Mouse (Mus musculus): ENCODE results near the gene Ssc4d. TPM values are rescaled to one million over a fixed set of nuclear protein-coding genes. Genes with fewer than 3 reads are reported as not detected.

Ssc4d gene
- polyA plus RNA-seq, 1 experiment from 2014 or later, result 0.44 TPM

GRCm38 (mm10) chr5:135935641-135936190, 38.6 kb downstream of the Ssc4d start:
- no peak for ATAC-seq (replicated peaks; ENCODE audit: insufficient number of reproducible peaks, insufficient read depth, low FRiP score, low read depth)
- 72% methylated on average over 6 of the region's 6 CpGs for WGBS
- no peak overlapping the region for H3K9ac ChIP-seq
- no peaks in the 10 kb centered on the region for H3K9me3 ChIP-seq (replicated peaks)
- no peak overlapping the region for H3K4me2 ChIP-seq
- peaks cover 16% of the 10 kb centered on the region; the same call in 1 of the 2 replicates for H3K36me3 ChIP-seq
- H3K4me1 ChIP-seq (replicated peaks), result peaks cover 27% of the 10 kb centered on the region
- no peak overlapping the region for H3K27ac ChIP-seq
- no peaks in the 10 kb centered on the region for H3K27me3 ChIP-seq
- H3K4me3 ChIP-seq, result no peak overlapping the region

DNA sequence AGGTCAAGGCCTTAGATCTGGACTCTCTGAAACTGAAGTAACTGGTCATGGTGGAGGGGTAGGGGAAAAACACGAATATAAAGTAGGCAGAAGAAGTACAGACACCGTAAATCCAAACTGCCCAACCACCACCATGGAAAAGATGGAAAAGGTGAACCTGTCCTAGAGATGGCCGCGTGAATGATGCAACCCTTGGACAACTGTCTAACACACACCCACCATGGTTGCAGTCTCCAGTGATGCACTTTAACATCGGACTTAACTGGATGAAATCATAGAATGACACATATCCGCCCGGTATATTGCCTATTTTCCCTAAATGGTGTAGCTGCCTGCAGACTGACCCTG, 39.2 kb downstream of the Ssc4d start:
- H3K9me3 ChIP-seq (replicated peaks), result no peaks in the 10 kb centered on the region
- ATAC-seq (replicated peaks; ENCODE audit: insufficient number of reproducible peaks, insufficient read depth, low FRiP score, low read depth), result no peak
- peak overlapping the region; percentile 91 for H3K9ac ChIP-seq
- 54% methylated on average over 7 of the region's 7 CpGs for WGBS
- H3K4me3 ChIP-seq, result peak overlapping the region; percentile 100
- H3K36me3 ChIP-seq, result peaks cover 21% of the 10 kb centered on the region
- H3K27me3 ChIP-seq, result no peaks in the 10 kb centered on the region
- peak overlapping the region; percentile 99 for H3K27ac ChIP-seq
- H3K4me1 ChIP-seq (replicated peaks), result peaks cover 29% of the 10 kb centered on the region
- H3K4me2 ChIP-seq, result peak overlapping the region; percentile 74

DNA sequence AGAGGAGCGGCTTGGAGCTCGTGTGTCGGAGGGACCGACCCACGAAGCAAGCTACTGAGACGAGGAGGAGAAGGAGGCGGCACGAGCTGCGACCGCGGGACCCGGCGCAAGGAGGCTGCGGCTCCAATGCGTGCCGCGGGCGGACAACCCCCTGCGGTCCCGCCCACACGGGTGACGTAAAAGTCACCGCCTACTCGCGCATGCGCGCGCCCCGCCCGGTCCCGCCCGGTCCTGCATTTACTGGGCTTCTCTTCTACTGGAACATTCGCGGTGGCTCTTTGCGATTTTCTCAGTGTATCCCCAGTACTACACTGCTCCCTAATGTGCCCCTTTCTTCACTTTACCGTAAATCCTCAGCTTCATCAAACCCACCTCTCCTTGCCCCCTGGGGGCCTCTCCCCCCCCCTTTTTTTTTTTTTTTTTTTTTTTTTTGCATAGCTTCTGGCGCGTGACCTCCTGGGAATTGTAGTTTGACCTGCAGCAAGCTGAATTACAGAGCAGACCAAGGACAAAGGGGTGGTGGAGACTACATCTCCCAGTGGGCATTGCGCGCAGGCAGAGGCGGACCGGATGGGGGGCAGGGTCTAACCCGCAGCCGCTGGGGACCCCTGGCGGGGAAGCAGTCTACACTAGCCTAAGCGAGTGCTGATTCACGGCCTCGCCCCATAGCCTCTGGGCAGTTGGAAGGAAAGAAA, 39.7 kb downstream of the Ssc4d start, which contains the start of gene Ywhag:
TSS of gene Ywhag (minus strand) at position 136 of the 695 bp plus-strand sequence.
- ATAC-seq (replicated peaks; ENCODE audit: insufficient number of reproducible peaks, insufficient read depth, low FRiP score, low read depth), result peak; percentile 96
- H3K4me2 ChIP-seq, result peak within 1 kb of the TSS; percentile 74
- peaks cover 29% of the 10 kb centered on the region for H3K4me1 ChIP-seq (replicated peaks)
- peak within 1 kb of the TSS; percentile 100 for H3K4me3 ChIP-seq
- peak within 1 kb of the TSS; percentile 99 for H3K27ac ChIP-seq
- H3K9me3 ChIP-seq (replicated peaks), result no peaks in the 10 kb centered on the region
- under 1% methylated on average over 48 of the region's 48 CpGs for WGBS
- peak within 1 kb of the TSS; percentile 91 for H3K9ac ChIP-seq
- no peaks in the 10 kb centered on the region for H3K27me3 ChIP-seq
- H3K36me3 ChIP-seq, result peaks cover 27% of the 10 kb centered on the region

- Histone ChIP-seq H3K27me3 (no peaks in the 10 kb centered on the region), H3K36me3 (peaks cover 33% of the 10 kb centered on the region), H3K4me3 (peak overlapping the region; percentile 100), H3K9me3 (replicated peaks) (no peaks in the 10 kb centered on the region), H3K4me1 (replicated peaks) (peaks cover 33% of the 10 kb centered on the region), H3K4me2 (peak overlapping the region; percentile 74), H3K9ac (peak overlapping the region; percentile 91), H3K27ac (peak overlapping the region; percentile 99)
- ATAC-seq (replicated peaks; ENCODE audit: insufficient number of reproducible peaks, insufficient read depth, low FRiP score, low read depth), result peak; percentile 47
- under 1% methylated on average over 35 of the region's 35 CpGs for WGBS
These were observed 40.4 kb downstream of the Ssc4d start for GRCm38 (mm10) chr5:135933900-135934441.

DNA sequence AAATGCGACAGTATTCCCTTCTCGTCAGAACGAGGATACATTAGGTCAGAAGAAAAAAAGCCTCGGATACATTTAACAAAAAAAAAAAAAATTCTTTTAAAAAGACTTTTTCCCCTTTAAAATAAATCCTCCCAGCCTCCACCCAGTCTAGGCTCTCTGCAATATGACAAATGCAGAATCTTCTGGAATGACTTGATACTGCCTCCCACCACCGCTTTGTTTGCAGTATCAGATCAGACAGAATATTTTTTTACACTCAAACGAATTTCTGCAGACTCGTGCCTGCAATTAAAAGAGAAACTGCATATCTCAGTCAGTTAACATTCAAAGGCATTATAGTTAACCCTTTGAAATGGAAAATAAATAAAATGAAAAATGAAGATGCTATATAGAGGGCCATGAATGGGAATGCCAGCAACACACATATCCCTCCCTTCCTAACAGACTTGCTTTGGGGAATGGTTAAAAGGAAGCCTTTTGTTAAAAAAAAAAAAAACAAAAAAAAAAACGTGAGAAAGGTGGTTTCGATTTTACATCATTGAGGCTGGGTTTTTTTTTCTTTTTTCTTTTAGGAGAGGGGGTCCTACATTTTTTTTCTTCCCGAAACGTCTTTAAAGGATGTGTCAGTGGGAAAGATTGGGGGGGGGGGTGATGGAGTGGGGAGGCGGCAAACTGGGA, 41.0 kb downstream of the Ssc4d start:
- no peak for ATAC-seq (replicated peaks; ENCODE audit: insufficient number of reproducible peaks, insufficient read depth, low FRiP score, low read depth)
- no peaks in the 10 kb centered on the region for H3K27me3 ChIP-seq
- WGBS, result 5% methylated on average over 12 of the region's 12 CpGs
- H3K4me2 ChIP-seq, result peak overlapping the region; percentile 74
- peak overlapping the region; percentile 100 for H3K4me3 ChIP-seq
- peak overlapping the region; percentile 91 for H3K9ac ChIP-seq
- peak overlapping the region; percentile 99 for H3K27ac ChIP-seq
- peaks cover 35% of the 10 kb centered on the region for H3K36me3 ChIP-seq
- no peaks in the 10 kb centered on the region for H3K9me3 ChIP-seq (replicated peaks)
- H3K4me1 ChIP-seq (replicated peaks), result peaks cover 34% of the 10 kb centered on the region

DNA sequence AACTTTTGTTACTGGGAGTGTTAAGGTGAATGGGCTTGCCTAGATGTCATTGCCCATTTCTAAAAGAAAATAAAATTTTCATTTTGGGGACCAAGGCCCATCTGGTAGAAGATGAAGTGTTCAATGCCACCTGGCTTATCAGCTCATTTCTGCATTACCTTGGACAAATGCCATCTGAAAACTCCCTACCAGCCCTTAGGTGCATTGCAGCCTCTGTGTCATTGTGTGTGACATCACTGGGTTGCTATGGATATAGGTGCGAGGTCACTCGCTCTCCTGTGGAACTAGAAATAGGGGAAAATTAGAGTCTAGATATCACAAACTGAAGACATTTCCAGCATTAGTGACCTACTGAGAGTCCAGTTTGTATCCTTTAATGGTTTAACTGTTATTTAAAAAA, 42.0 kb downstream of the Ssc4d start:
- ATAC-seq (replicated peaks; ENCODE audit: insufficient number of reproducible peaks, insufficient read depth, low FRiP score, low read depth), result no peak
- Histone ChIP-seq H3K4me3 (peak overlapping the region; percentile 21; the same call in 1 of the 2 replicates), H3K4me2 (peak overlapping the region; percentile 36; the same call in 1 of the 2 replicates), H3K9ac (no peak overlapping the region), H3K9me3 (replicated peaks) (no peaks in the 10 kb centered on the region), H3K4me1 (replicated peaks) (peaks cover 34% of the 10 kb centered on the region), H3K27me3 (no peaks in the 10 kb centered on the region), H3K36me3 (peaks cover 35% of the 10 kb centered on the region), H3K27ac (no peak overlapping the region)
- WGBS, result 57% methylated on average over 2 of the region's 2 CpGs

DNA sequence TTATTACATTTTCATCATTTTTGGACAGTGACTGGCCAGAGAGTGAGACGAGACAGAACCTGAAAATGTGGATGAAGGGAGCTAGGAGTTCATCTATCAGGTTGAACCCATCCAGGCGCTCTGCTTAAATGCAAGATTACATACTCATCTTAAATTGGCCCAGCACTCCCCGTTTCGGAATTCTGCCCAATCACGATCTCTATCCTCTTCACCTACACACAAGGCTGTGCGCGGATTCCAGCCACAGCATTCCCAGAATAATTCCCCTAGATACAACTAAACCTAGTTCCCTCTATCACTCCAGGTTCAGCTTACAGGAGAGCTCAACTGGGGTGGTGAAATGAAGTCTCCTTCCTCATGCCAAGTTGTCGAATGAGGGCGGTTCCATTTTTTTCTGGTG, 42.8 kb downstream of the Ssc4d start:
- no peak for ATAC-seq (replicated peaks; ENCODE audit: insufficient number of reproducible peaks, insufficient read depth, low FRiP score, low read depth)
- H3K36me3 ChIP-seq, result peaks cover 40% of the 10 kb centered on the region
- 70% methylated on average over 9 of the region's 9 CpGs for WGBS

GRCm38 (mm10) chr5:135929685-135930424, 44.5 kb downstream of the Ssc4d start:
- peaks cover 53% of the 10 kb centered on the region for H3K36me3 ChIP-seq
- no peak for ATAC-seq (replicated peaks; ENCODE audit: insufficient number of reproducible peaks, insufficient read depth, low FRiP score, low read depth)
- no peak overlapping the region for H3K9ac ChIP-seq
- no peak overlapping the region for H3K4me2 ChIP-seq
- no peak overlapping the region for H3K4me3 ChIP-seq
- WGBS, result 70% methylated on average over 6 of the region's 6 CpGs
- peaks cover 29% of the 10 kb centered on the region for H3K4me1 ChIP-seq (replicated peaks)
- no peak overlapping the region for H3K27ac ChIP-seq
- no peaks in the 10 kb centered on the region for H3K9me3 ChIP-seq (replicated peaks)
- H3K27me3 ChIP-seq, result no peaks in the 10 kb centered on the region

More for the DNA sequence above, 42.8 kb downstream of the Ssc4d start:
- H3K27ac ChIP-seq, result no peak overlapping the region
- peaks cover 34% of the 10 kb centered on the region for H3K4me1 ChIP-seq (replicated peaks)
- H3K4me3 ChIP-seq, result no peak overlapping the region
- no peak overlapping the region for H3K9ac ChIP-seq
- 0 out of 2 replicates have a peak overlapping the region, but pooled peaks have one; percentile 3 for H3K4me2 ChIP-seq
- H3K9me3 ChIP-seq (replicated peaks), result no peaks in the 10 kb centered on the region
- no peaks in the 10 kb centered on the region for H3K27me3 ChIP-seq

DNA sequence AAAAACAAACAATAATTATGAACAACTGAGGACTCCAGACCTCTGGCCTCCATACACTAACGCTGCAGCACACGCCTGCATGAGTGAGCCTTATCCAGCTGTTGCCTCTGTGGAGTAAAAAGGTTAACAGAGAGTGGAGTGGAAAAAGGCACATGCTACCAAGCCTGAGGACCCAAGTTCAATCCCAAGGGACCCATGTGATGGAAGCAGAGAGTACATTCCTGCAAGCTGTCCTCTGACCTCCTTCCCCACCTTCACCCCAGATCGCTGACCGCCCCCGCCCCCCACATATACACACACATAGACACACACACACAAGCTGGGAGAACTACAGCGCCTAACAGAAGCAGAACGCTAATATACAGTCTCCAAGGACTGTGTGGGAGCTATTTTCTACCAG, 50.4 kb downstream of the Ssc4d start:
- Histone ChIP-seq H3K4me2 (no peak overlapping the region), H3K4me1 (replicated peaks) (peaks cover under 1% of the 10 kb centered on the region; the same call in 1 of the 2 replicates), H3K27ac (no peak overlapping the region), H3K27me3 (no peaks in the 10 kb centered on the region), H3K9me3 (replicated peaks) (no peaks in the 10 kb centered on the region), H3K4me3 (no peak overlapping the region), H3K9ac (no peak overlapping the region), H3K36me3 (peaks cover 57% of the 10 kb centered on the region)
- ATAC-seq (replicated peaks; ENCODE audit: insufficient number of reproducible peaks, insufficient read depth, low FRiP score, low read depth), result no peak
- WGBS, result 97% methylated on average over 7 of the region's 7 CpGs

GRCm38 (mm10) chr5:135919902-135920301, 54.4 kb downstream of the Ssc4d start:
- Histone ChIP-seq H3K36me3 (peaks cover 42% of the 10 kb centered on the region), H3K9ac (no peak overlapping the region)
- WGBS, result 87% methylated on average over 3 of the region's 3 CpGs

GRCm38 (mm10) chr5:135918593-135918992, 55.7 kb downstream of the Ssc4d start:
- H3K4me1 ChIP-seq (replicated peaks), result peaks cover 33% of the 10 kb centered on the region
- H3K4me3 ChIP-seq, result no peak overlapping the region
- H3K27me3 ChIP-seq, result no peaks in the 10 kb centered on the region
- 90% methylated on average over 5 of the region's 5 CpGs for WGBS
- no peak overlapping the region for H3K4me2 ChIP-seq
- no peak overlapping the region for H3K9ac ChIP-seq
- ATAC-seq (replicated peaks; ENCODE audit: insufficient number of reproducible peaks, insufficient read depth, low FRiP score, low read depth), result no peak
- H3K27ac ChIP-seq, result no peak overlapping the region
- H3K36me3 ChIP-seq, result peaks cover 36% of the 10 kb centered on the region
- H3K9me3 ChIP-seq (replicated peaks), result no peaks in the 10 kb centered on the region

More at GRCm38 (mm10) chr5:135919902-135920301, 54.4 kb downstream of the Ssc4d start:
- Histone ChIP-seq H3K4me2 (no peak overlapping the region), H3K4me1 (replicated peaks) (peaks cover 21% of the 10 kb centered on the region), H3K27ac (no peak overlapping the region), H3K4me3 (no peak overlapping the region), H3K27me3 (no peaks in the 10 kb centered on the region), H3K9me3 (replicated peaks) (no peaks in the 10 kb centered on the region)
- ATAC-seq (replicated peaks; ENCODE audit: insufficient number of reproducible peaks, insufficient read depth, low FRiP score, low read depth), result no peak
